Mouse (Mus musculus) megakaryocyte, adult 5-6 weeks (primary cell): ENCODE results near the gene Nbl1. TPM values are rescaled to one million over a fixed set of nuclear protein-coding genes. Genes with fewer than 3 reads are reported as not detected.

ENCODE experiments used
- ATAC-seq: 2 replicates; pipeline ENCODE4 v1.8.0; 2016; ENCODE audit warnings: mild to moderate bottlenecking, inconsistent platforms; ENCODE audit not compliant: poor library complexity, severe bottlenecking
- total RNA-seq, 2 experiments: library from RNA; stranded (forward) in 1 of 2; stranded (reverse) in 1 of 2; fragments of 153-499, 151-499 nt in 1 of 2; fragments of 221-1000, 200-1000 nt in 1 of 2; gene quantifications; 2 replicates each; pipeline versions ENCODE4 v1.2.3 to v1.2.4; 2015 to 2017

The Nbl1 gene
- total RNA-seq, 2 experiments from 2014 or later: 0.15 TPM; not detected in 1

DNA sequence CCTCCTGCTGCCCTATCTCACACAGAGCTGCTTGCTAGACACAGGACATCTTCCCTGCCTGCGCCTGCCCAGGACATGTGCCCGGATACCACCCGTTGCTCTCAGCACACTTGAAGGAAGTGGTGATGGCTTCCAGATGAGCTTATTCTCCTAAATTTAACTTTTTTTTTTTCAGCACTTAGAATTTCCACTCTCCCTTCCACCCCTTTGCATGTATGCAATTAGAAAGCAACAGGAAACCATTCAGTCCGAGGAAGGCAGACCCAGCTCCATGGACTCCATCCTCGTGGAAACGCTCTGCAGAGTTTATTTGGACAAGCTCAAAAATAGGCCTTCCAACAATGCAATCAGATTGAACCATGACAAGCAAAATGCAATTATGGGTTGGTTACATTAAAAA is 8.8 kb upstream of the Nbl1 start:
- no peak for ATAC-seq

DNA sequence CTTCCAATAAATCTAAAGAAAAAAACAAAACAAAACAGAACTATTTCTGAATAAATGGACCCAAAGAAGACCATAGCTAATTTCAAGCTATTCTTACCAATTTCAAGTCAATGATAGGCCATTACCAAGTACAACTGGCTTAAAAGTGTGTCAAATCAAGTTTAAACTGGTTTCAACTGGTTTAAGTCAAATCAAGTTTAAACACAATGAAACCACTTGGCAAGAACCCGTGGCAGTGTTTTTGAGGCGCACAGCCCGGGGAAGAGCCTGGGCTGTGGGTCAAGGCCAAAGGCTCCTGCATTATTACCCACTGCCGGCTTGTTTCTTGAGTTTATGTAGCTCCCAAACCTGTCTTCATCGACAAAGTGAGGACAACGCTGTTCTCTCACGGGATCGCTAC is 7.5 kb upstream of the Nbl1 start:
- ATAC-seq: no peak

DNA sequence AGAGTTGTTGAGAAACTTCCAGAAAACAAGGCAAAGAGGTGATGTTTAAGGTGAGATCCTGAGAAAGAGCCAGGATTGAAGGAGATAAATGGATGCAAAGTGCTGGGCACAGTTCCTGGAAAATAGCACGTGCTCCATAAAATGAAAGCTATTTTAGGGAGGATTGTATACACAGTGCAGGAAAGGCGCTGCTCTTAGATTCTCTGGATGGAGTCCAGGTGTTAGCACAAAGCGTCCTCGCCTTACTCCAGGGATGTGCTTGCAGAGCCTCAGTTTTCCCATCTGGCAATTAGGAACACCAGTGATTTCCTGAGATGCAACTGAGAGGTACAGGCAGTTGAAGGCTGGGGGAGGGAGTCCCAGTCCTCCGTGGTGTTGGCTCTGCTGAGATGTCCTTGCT is 3.4 kb upstream of the Nbl1 start:
- ATAC-seq: no peak

DNA sequence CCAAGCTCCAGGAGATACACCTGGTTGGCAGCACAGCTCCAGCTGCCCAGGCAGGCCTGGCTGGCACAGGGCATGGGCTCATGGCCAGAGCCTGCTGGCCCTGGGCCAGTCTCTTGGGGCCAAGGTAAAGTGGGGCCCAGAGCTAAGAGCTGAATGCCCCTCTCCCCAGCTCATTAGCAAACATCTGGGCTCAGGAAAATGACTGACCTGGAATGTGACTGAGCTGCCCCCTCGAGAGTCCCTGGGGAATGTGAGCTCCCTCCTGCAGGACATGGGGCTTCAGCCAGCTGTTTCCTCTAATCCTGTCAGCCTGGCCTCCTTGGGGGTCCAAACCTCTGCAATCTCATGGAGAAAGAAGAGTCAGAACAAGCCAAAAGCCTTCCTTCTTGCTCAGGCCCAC is 2.6 kb upstream of the Nbl1 start:
- ATAC-seq: no peak

DNA sequence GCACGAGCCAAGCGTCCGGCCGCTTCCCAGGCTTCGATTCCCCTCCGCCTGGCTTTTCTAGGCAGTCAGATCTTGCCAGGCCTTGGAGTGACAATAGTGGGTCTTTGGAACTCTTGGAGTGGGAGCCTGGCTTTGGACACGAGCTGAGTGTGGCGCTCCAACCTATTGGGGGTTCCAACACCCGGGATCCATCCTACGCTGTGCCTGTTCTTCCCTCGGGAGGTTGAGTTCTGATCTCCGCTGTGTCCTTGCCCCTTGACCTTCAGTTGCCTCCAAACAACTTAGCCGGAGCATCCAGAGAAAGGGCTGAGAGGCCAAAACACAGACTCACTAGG is 370 bp upstream of the Nbl1 start:
- no peak for ATAC-seq

DNA sequence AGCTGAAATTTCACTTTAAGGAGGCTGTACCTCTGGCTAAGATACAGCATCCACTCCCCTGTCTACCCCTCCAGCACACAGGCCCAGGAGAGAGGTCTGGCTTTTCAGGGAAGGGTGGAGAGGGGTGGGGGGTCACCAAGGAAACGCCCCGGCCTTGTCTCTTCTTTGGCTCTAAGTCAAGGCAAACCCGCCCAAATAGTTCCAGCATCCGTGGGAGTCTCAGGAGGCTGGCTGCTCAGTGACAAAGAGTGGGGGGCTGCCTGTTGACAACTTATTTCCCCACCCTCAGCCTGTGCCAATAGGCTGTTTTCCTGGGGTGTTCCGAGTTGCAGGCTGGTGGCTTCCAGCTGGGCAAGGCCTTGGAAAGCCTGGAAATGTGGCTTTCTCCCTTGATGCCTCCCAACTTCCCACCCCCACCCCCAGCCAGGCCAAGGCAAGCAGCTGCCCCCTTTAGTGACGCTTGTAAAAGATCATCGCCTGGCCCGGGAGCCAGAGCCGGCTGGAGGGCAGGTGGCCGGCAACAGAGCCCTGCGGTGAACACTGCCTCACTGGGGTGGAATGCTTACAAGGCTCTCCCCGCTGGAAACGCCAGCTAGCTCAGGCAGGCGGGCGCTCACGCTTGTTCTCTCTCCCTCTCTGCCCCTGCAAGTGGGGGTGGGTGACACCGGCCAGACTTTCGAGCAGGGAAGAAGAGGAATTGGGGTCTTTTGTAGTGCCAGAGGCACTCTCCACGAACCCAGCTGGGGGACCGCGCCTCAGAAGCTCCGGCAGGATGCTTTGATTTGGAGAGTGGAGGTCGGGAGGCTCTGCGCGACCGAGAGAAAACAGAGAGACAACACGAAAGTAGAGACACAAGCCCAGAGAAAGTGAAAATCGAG is 1.1 kb downstream of the Nbl1 start:
- no peak for ATAC-seq

DNA sequence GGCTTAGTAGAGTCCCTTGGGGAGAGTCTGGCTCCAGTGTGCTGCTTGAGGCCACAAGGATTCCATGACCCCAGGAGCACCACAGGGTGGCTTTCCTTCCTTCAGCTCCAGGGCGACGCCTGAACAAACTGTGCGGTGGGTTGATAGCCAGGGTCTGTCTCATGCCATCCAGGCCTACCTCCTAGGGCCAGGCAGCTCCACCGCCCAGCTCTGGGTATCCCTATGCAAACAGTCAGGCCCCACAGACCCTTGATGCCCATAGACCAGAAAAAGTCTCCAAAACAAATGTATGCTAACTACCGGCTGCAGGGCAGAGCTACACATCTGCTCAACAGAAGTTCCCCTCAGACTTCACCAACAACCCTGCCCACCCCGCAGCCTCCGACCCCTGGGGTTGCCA is 1.7 kb downstream of the Nbl1 start:
- ATAC-seq: no peak

DNA sequence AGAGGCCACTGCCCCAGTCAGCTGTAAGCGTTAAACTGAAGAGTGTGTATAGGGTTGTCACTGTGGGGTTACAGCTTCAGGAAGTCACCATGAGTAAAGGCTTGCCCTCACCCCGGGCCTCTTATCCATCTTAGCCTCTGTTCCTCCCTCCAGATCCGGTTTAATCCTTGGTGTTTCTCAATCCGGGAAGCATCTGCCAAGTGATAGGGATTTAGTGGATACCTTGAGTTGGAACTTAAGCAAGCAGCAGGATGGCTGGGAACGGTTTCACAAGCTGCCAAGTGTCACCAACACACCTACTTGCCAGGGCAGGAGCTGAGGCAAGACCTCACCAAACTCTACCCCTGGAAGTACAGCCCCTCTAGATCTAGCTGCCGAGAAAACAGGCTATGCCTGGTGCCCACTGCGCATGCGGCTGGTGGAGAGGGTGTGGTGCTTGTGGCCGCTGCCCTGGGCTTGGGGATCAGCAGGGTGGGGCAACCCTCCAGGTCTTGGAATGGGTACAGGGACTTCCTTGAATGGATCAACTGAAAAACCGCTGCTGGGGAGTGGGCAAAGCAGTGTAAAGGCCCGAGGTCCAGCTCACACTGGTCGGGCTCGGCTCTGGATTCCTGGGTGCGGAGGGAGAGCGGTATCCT is 2.4 kb downstream of the Nbl1 start:
- ATAC-seq: no peak

DNA sequence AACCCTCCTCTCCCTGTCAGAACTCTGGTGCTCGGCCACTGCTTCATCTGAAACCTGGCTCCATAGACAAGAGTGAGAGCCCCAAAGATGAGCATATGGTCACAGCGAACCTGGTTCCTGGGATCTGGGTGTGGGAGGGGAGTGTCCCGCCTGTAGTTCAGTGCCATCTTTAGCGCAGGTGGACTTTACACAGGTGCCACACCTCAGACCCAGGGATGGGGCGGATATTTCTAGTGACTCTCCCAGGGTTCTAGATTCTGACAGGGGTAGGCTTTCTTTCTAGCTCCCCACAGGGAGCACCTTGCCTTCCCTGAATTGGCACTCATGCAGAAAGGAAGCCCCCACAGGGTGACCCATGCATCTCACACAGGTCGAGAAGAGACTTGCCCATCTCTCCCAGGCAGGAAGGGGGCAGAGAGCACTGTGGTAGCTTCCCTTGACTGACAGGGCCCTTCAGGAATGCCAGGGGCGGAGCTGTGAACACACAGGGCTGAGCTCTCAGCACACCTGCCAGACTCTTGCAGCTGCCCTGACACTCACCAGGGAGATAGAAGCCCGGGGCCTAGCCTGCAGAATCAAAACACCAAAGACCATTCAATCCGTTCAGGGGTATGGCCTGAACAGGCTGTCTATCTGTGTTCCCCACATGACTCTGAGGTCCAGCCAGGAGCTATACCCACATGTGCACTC is 3.7 kb downstream of the Nbl1 start:
- no peak for ATAC-seq

DNA sequence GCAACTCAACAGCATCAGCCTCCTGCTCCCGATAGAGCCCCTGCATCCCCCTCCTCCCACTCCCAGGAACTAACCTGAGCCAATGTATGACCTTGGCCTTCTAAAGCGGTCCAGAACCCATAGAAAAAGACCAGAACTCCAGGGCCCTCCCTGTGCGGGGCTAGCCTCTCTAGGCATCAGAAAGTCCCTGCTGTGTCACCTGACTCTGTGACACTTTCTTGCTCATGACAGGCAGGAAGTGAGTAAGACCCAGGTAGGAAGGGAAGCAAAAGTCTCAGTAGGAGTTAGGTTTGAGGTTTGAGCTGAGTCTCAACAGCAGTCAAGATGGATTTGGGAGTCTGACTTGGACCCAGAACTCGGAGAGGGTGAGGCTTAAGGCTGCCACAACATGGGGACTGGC is 5.8 kb downstream of the Nbl1 start:
- ATAC-seq: 0 out of 2 replicates have a peak, but pooled peaks have one; percentile 26

DNA sequence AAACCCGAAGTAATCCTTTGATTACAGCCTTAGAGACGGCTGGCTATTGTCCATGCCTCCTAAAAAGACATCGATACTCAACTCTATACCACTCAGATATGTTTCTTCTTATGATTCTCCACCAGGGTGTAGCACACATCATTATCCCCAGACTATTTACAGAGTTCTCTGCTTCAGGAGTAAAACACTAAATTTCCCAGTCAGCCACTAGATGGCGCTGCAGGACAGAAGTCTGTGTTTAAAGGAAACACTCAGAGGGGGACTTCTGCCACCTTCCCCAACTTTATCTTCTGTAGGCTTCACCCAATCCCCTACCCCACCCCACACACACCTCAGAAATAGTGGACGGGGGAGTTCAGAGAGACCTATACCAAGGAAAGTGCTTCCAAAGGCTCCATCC is 6.8 kb downstream of the Nbl1 start:
- ATAC-seq: peak; percentile 69

DNA sequence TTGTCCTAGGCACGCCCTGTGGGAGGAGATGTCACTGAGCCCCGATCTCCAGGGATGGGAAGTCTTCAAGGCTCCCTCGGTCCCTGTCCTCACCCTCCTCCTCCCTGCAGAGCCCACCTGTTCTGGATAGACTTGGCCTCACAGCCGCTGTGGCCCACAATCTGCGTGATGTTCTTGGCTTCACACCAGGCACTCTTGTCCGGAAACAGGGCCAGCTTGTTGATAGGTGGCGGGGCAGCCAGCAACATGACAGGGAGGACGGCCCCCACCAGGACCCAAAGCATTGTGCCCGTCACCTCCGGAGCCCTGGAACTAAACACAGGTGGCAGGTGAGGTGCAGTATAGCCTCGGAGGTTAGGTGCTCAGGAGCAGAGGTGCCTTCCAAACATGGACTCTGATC is 7.5 kb downstream of the Nbl1 start:
- ATAC-seq: no peak

DNA sequence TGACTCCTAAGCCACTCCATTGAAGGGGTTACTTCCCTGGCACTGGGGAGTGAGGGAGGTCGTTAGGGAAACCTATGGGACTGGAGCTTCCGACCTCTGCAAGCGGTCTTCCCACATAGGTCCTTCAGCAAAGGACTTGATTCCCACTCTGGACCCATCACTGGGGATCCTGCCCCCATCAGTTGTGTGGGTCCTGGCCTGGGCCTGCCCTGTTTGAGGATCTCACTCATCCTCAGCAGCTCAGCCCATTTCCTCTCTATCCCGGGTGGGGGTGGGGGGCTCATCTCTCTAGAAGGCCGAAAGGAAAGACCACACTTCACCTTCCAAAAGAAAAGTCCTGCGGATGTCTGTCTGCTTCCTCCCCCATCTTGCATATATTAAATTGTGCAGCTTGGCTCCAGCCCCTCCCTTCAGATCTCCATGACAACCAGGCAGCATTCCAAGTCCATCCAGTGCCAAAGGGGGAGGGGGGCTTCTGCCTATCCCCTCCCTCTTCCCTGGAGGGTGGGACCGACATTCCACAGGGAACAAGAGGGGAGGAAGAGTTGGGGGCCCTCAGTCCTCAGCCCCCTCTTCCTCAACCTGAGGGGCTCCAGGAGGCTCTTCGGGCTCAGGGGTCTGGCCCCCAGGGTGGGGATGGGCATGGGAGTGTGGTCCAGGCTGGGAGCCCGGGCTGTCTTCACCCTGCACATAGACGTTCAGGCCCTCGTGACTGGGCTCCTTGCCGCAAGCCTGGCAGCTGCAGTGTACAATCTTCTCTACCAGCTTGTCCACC is 9.8 kb downstream of the Nbl1 start:
- no peak for ATAC-seq

DNA sequence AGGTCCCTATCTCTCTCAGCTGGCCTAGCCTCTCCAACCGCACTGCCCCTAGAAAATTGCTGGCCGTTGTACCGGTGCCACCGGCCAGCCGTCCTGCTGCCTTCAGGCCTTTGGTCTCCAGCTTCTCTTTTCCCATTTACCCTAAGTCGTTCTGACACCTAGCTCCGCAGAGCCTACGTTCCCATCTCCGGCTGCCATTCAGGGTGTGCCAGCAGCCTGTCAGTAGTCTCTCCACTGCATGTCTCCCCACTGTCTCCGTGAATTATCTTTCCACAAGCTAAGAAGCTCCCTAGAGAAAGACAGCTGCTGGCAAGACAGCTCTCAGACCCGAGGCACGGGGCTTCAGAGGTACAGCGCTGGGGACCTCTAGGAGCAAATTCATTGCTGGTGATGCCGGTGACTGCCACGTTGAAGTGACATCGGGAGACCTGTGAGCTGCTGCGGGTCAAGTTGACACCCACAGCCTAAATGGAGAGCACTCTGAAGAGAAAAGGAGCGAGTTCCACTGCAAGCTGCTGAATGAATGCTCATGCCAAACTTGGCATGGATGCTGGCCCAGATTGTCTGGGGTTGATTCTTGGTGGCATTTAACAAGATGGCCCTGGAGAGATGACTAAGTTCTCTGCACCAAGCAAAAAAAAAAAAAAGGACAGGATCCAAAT is 11.4 kb downstream of the Nbl1 start:
- no peak for ATAC-seq

DNA sequence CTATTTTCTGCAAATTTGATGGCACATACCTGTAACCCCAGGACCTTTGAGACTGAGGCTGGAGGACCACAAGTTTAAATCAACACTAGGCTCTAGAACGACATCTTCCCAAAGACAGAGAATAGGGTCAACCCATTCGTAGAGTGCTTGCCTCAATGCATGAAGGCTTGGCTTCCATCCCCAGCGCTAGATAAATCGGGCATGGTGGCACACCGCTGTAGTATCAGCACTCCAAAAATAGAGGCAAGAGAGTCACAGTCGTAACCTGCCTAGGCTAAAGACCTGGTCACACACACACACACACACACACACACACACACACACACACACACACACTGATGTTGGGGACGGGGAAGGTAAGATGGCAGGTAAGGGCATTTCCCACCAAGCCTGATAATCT is 12.5 kb downstream of the Nbl1 start:
- ATAC-seq: no peak

DNA sequence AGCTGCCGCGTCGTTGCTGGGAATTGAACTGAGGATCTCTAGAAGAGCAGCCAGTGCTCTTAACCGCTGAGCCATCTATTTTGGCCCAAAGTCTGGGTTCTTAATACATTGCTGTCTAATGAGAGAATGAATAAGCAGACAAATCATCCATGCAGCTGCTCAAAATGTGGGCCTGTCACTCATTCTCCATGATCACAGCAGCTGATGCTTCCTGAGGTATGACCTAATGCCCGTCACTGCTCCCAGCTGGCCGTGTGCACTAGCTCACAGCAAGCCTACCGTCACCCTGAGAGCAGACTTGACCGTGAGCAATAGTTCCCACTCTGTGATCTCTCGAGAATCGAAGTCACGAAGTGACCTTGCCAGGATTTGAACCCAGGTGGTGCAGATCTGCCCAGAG is 13.4 kb downstream of the Nbl1 start:
- no peak for ATAC-seq

DNA sequence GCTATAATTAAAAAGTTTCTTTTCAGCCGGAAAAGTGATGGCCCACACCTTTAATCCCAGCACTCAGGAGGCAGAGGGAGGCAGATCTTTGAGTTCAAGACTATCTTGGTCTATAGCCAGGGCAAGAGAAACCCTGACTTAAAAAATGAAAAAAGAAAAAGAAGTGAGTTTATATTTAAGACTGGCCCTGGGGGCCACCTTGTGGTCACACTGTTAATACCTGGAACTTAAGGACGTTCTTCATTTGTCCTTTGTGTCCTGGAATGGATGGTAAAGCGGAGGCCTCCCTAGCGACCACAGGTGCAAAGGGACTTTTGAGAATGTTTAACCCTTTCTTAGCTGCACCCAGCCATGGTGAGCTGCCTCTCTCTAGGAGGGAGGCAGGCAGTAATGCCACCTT is 14.1 kb downstream of the Nbl1 start:
- ATAC-seq: no peak

DNA sequence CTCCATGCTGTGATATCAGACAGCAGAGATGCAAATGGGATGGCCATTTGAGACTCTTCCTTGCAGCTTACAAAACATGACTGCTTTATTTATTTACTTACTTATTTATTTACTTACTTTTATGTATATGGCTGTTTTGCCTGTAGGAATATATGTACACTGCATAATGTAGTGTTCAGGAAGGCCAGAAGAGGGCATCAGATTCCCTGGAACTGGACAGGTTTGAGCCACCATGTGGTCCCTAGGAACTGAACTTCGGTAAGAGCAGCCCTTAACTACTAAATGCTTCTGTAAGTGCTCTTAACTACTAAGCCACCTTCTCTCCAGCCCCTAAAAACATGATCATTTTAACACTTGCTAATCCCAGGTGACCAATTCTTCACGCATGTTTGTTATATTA is 14.5 kb downstream of the Nbl1 start:
- peak; percentile 52 for ATAC-seq

DNA sequence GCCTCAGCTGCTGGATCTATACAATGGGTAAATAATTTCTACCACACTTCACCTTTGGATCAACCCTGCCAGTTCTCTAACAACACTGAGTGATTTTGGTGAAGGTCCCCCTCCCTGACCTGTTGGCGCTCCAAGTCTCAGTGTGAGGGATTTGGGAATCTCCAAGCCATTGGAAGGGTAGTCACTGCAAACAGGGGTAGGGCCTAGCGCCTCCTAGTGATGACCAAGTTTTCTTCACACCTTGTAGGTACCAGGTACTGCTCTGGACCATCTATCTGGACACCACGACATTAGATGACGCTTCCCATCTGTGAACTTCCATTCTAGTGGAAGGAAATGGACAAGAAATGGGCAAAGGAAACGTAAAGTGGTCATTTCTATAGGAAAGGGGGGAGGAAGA is 16.9 kb downstream of the Nbl1 start:
- no peak for ATAC-seq

DNA sequence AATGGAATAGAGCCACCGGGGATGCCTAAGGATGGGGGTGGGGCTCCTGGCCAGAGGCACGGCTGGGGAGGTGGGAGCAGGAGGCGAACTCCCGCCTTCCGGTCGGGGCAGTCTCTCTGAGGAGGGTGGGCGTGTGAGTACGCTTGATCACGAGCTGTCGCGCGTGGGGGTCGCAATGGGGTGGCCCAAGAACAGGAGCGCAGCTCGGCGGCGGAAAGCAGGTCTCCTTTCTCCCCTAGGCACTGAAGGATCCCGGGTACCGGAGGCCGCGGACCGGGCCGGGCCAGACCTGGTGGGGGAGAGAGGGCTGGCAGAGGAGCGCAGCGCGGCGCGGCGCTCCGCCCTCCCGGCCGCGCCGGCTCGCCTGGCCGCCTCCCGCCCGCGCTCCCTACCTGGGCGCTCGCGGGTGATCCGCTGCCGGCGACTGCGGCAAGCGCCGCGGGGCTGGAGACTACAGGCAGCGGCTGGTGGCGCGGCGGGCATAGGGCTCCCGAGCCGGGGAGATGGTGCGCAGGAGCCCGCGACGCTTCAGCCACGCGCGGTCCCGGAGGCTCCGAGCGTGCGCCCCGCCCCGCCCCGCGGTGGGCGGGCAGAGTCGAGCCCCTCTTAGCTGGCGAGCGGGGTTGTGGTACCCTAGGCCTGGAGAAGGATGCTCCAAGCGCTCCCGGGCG is 17.6 kb downstream of the Nbl1 start, which contains the start of gene Htr6:
Gene Htr6, minus strand, starts transcription at position 530 of the 671 bp plus-strand sequence.
- no peak for ATAC-seq
